Mouse (Mus musculus): ENCODE results near the gene Usp21.

- no peak for TF ChIP-seq CTCF (conservative IDR thresholded peaks at IDR 0.05; ENCODE audit: low read length)
- TF ChIP-seq POU5F1 (IDR thresholded peaks at IDR 0.05; ENCODE audit: borderline replicate concordance, low read length), result no peak
These were observed 39.2 kb downstream of the Usp21 start for GRCm38 (mm10) chr1:171248386-171249226.

Data from E14TG2a.4 (cell line).